Mouse (Mus musculus) myocyte (in vitro differentiated cells): ENCODE measurements at regions not wholly inside any gene's neighbourhood (a gene's known extent, or its start where the extent isn't known, plus 50 kb on each side); places are given as distances from the start of the nearest gene placed in this dataset.

Experiments
- MYOG ChIP-seq, 3 experiments: IDR thresholded peaks; one replicate each; pipeline ENCODE4 v1.6.1; 2011; ENCODE audit warnings: control low read depth in 2 of 3, low read depth in 2 of 3, mild to moderate bottlenecking in 2 of 3; ENCODE audit not compliant: insufficient read length in 2 of 3, control insufficient read depth in 1 of 3, insufficient read depth in 1 of 3
- POLR2A ChIP-seq: IDR thresholded peaks from one replicate; pipeline ENCODE4 v1.6.1; 2011; ENCODE audit warnings: low read depth, mild to moderate bottlenecking, control low read depth, moderate library complexity; ENCODE audit not compliant: insufficient read length
- POLR2AphosphoS2 ChIP-seq: IDR thresholded peaks from one replicate; pipeline ENCODE4 v1.6.1; 2011; ENCODE audit warnings: low read depth, control low read depth; ENCODE audit not compliant: insufficient read length

- TF ChIP-seq POLR2A: no peak
- TF ChIP-seq POLR2AphosphoS2: no peak
- no peak for TF ChIP-seq MYOG (IDR thresholded peaks at IDR 0.05; ENCODE audit: control insufficient read depth in 1 of 3, insufficient read depth in 1 of 3, insufficient read length in 2 of 3, low read depth in 2 of 3)
These were observed 525.5 kb upstream of the Gpc5 start for GRCm38 (mm10) chr14:114566411-114567030.
